Mouse (Mus musculus) bone marrow macrophage, adult 2 months (primary cell): ENCODE results near the gene Mfrp. TPM values are rescaled to one million over a fixed set of nuclear protein-coding genes. Genes with fewer than 3 reads are reported as not detected.
A peak's percentile ranks its signal among the peaks of the same experiment; 100 is the strongest.

ENCODE experiments used
- H3K27ac ChIP-seq: 2 replicates; pipeline ENCODE4 v1.5.1; 2012; ENCODE audit warnings: low read depth, low read length; ENCODE audit not compliant: insufficient read depth
- H3K4me1 ChIP-seq: 2 replicates; pipeline ENCODE4 v1.6.1; 2012; ENCODE audit warnings: low read length; ENCODE audit not compliant: control insufficient read depth, insufficient read depth
- H3K4me3 ChIP-seq: 2 replicates; pipeline ENCODE4 v1.5.1; 2012; ENCODE audit warnings: mild to moderate bottlenecking, low read length, moderate library complexity; ENCODE audit not compliant: insufficient read depth
- CTCF ChIP-seq: IDR thresholded peaks from 2 replicates; pipeline ENCODE4 v1.5.1; 2012; ENCODE audit warnings: low read depth, mild to moderate bottlenecking, low read length, moderate library complexity
- POLR2A ChIP-seq: IDR thresholded peaks from 2 replicates; pipeline ENCODE4 v1.6.1; 2012; ENCODE audit warnings: mild to moderate bottlenecking, low read depth, low read length, borderline replicate concordance
- polyA plus RNA-seq: library from polyadenylated mRNA; stranded (reverse); fragments of >200 nt; gene quantifications from 2 replicates; pipeline ENCODE4 v1.2.4, GENCODE M21; 2012; ENCODE audit not compliant: missing spikeins, insufficient read depth, insufficient read length

Mfrp gene
- polyA plus RNA-seq, 1 experiment: not detected

- TF ChIP-seq POLR2A (no peak), CTCF (no peak)
- Histone ChIP-seq H3K27ac (no peak overlapping the region), H3K4me1 (peaks cover 5% of the 10 kb centered on the region), H3K4me3 (0 out of 2 replicates have a peak overlapping the region, but pooled peaks have one; percentile 55)
Observed at GRCm38 (mm10) chr9:44135731-44136411, 34.3 kb downstream of the Mfrp start.

GRCm38 (mm10) chr9:44137846-44138245 lies 36.3 kb downstream of the Mfrp start:
- Histone ChIP-seq H3K27ac (no peak overlapping the region), H3K4me1 (peaks cover 5% of the 10 kb centered on the region), H3K4me3 (no peak overlapping the region)
- TF ChIP-seq CTCF: no peak
- TF ChIP-seq POLR2A: no peak

GRCm38 (mm10) chr9:44141951-44142350 lies 40.4 kb downstream of the Mfrp start:
- TF ChIP-seq CTCF (no peak), POLR2A (no peak)
- Histone ChIP-seq H3K4me3 (no peak overlapping the region), H3K4me1 (peaks cover 7% of the 10 kb centered on the region), H3K27ac (no peak overlapping the region)

- H3K4me3 ChIP-seq: no peak overlapping the region
- H3K27ac ChIP-seq: no peak overlapping the region
- H3K4me1 ChIP-seq: 0 out of 2 replicates have a peak, but pooled peaks cover 2% of the 10 kb centered on the region
- TF ChIP-seq POLR2A (no peak), CTCF (no peak)
Observed at GRCm38 (mm10) chr9:44143421-44143820, 41.9 kb downstream of the Mfrp start.

- Histone ChIP-seq H3K4me3 (no peak overlapping the region), H3K4me1 (0 out of 2 replicates have a peak, but pooled peaks cover 2% of the 10 kb centered on the region), H3K27ac (no peak overlapping the region)
- TF ChIP-seq CTCF (no peak), POLR2A (no peak)
Observed at GRCm38 (mm10) chr9:44144023-44144717, 42.6 kb downstream of the Mfrp start.

GRCm38 (mm10) chr9:44144718-44145060 lies 43.2 kb downstream of the Mfrp start:
- no peak for TF ChIP-seq CTCF
- no peak for TF ChIP-seq POLR2A
- Histone ChIP-seq H3K4me3 (no peak overlapping the region), H3K27ac (no peak overlapping the region), H3K4me1 (0 out of 2 replicates have a peak, but pooled peaks cover 2% of the 10 kb centered on the region)

GRCm38 (mm10) chr9:44147290-44147689 lies 45.8 kb downstream of the Mfrp start:
- TF ChIP-seq CTCF (no peak), POLR2A (no peak)
- no peak overlapping the region for H3K27ac ChIP-seq
- H3K4me1 ChIP-seq: 0 out of 2 replicates have a peak, but pooled peaks cover 2% of the 10 kb centered on the region
- H3K4me3 ChIP-seq: no peak overlapping the region

Other genes with a start within 250 kb of the Mfrp start
- 0.58 TPM in 1 of 2 replicates, not detected in the other for gene Thy1, start 58.3 kb upstream of the Mfrp start, polyA plus RNA-seq
- 3.2 and 4.3 TPM in 2 replicates for gene Usp2, start 34.7 kb upstream of the Mfrp start, polyA plus RNA-seq
- gene C1qtnf5, start 5.5 kb downstream of the Mfrp start, polyA plus RNA-seq: not detected in 2 replicates
- not detected in 2 replicates for gene Gm49380, start 11.8 kb downstream of the Mfrp start, polyA plus RNA-seq
- 24.2 and 25.0 TPM in 2 replicates for gene Rnf26, start 11.8 kb downstream of the Mfrp start, polyA plus RNA-seq
- 0.29 TPM in 1 of 2 replicates, not detected in the other for gene Mcam, start 32.7 kb downstream of the Mfrp start, polyA plus RNA-seq
- gene Cbl, start 132.3 kb downstream of the Mfrp start, polyA plus RNA-seq: 143 and 171 TPM in 2 replicates
- gene Ccdc153, start 138.9 kb downstream of the Mfrp start, polyA plus RNA-seq: not detected in 2 replicates
- gene Pdzd3, start 149.7 kb downstream of the Mfrp start, polyA plus RNA-seq: not detected in 2 replicates
- 6.6 and 7.1 TPM in 2 replicates for gene Nlrx1, start 166.9 kb downstream of the Mfrp start, polyA plus RNA-seq
- gene Abcg4, start 186.9 kb downstream of the Mfrp start, polyA plus RNA-seq: not detected in 2 replicates
- gene Hinfp, start 203.9 kb downstream of the Mfrp start, polyA plus RNA-seq: 23.8 and 28.0 TPM in 2 replicates
- gene C2cd2l, start 218.6 kb downstream of the Mfrp start, polyA plus RNA-seq: 19.9 and 24.0 TPM in 2 replicates
- gene Dpagt1, start 224.3 kb downstream of the Mfrp start, polyA plus RNA-seq: 44.7 and 49.6 TPM in 2 replicates
- 43.6 and 57.0 TPM in 2 replicates for gene H2afx, start 233.0 kb downstream of the Mfrp start, polyA plus RNA-seq
- 22.4 and 25.8 TPM in 2 replicates for gene Hmbs, start 242.5 kb downstream of the Mfrp start, polyA plus RNA-seq